Mouse (Mus musculus) midbrain, embryonic 13.5 days (tissue): Measurements from ENCODE around the gene Fgf8. TPM values are rescaled to one million over a fixed set of nuclear protein-coding genes. Genes with fewer than 3 reads are reported as not detected.

Source experiments
- ATAC-seq: fragments of 200-750 bp; cut with Nextera tagmentation; 2 replicates; pipeline ENCODE4 v1.8.0; 2017; ENCODE audit warnings: mild to moderate bottlenecking, moderate TSS enrichment, moderate library complexity
- H3K27ac ChIP-seq: fragments of 300-500 bp; sonication (generic); 2 replicates; pipeline ENCODE4 v1.5.1; 2015; ENCODE audit warnings: inconsistent platforms, mild to moderate bottlenecking, moderate library complexity
- H3K27me3 ChIP-seq: fragments of 300-500 bp; sonication (generic); 2 replicates; pipeline ENCODE4 v1.6.1; 2015; ENCODE audit warnings: mild to moderate bottlenecking, inconsistent platforms
- H3K36me3 ChIP-seq: fragments of 300-500 bp; sonication (generic); 2 replicates; pipeline ENCODE4 v1.6.1; 2015; ENCODE audit warnings: mild to moderate bottlenecking, inconsistent platforms
- H3K4me1 ChIP-seq: fragments of 300-500 bp; sonication (generic); replicated peaks from 2 replicates; pipeline ENCODE4 v1.6.1; 2015; ENCODE audit warnings: inconsistent platforms
- H3K4me2 ChIP-seq: fragments of 300-500 bp; sonication (generic); replicated peaks from 2 replicates; pipeline ENCODE4 v1.6.1; 2015; ENCODE audit warnings: moderate library complexity, mild to moderate bottlenecking, inconsistent platforms
- H3K4me3 ChIP-seq: fragments of 300-500 bp; sonication (generic); replicated peaks from 2 replicates; pipeline ENCODE4 v1.5.1; 2015; ENCODE audit warnings: mild to moderate bottlenecking, inconsistent platforms
- H3K9ac ChIP-seq: fragments of 300-500 bp; sonication (generic); replicated peaks from 2 replicates; pipeline ENCODE4 v1.6.1; 2015; ENCODE audit warnings: mild to moderate bottlenecking, inconsistent platforms
- H3K9me3 ChIP-seq: fragments of 300-500 bp; sonication (generic); 2 replicates; pipeline ENCODE4 v1.6.1; 2016; ENCODE audit warnings: mild to moderate bottlenecking, inconsistent platforms
- WGBS: fragments of 180-500 bp; shearing (Covaris S2); methylation state at CpG from one replicate; pipeline ENCODE4 v1.1.7; 2015; 5-methylcytosine and 5-hydroxymethylcytosine counted together
- polyA plus RNA-seq: library from polyadenylated mRNA; unstranded; fragments of >200 nt; fragmentation: Nextera tagmentation; extraction: Ambion mirVana; gene quantifications from 2 replicates; pipeline ENCODE4 v1.2.1, GENCODE M21; 2015

The Fgf8 gene
- polyA plus RNA-seq, 1 experiment from 2014 or later = 2.8 TPM

DNA sequence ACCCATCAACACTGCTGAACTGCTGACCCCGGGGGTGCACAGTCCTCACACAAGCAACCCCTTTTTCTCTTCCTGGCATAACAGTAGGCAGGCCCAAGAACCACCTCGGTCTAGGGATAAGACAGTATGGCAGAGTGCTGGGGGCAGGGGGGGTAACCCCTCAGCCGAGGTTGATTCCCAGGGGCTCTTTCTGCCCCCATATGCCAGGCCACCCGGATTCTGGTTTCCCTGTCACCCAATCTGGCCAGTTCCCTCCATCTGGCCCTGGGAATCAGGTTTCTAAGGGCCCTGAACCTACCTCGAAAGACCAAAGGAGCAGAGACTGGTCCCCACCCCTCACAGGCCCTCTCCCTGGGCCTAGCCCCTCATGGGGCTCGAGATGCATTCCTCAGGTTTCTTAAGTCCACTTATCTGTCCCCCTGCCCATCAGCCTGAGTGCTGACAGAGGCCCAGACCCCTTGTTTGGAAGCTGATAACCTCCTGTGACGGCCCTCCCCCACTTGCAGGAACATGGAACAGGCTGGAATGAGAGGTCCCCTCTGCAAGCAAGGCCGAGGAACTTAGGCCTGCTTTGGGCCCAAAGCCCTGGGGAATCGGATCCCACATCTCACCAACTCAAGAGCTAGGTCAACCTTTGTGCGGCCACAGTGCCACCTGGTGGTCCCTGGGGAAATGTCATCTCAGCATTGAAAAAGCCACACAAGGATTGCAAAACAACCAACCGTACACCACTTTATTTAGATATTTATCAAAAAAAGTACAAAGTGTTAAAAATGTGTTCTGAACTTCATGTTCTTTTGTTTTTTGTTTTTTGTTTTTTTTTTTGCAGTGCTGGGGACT, 4.5 kb upstream of the Fgf8 start:
- ATAC-seq = no peak
- Histone ChIP-seq H3K4me3 (no peak overlapping the region), H3K27me3 (peaks cover 61% of the 10 kb centered on the region), H3K9me3 (no peaks in the 10 kb centered on the region), H3K9ac (no peak overlapping the region), H3K4me2 (no peak overlapping the region), H3K36me3 (peaks cover 12% of the 10 kb centered on the region), H3K4me1 (peaks cover 40% of the 10 kb centered on the region), H3K27ac (no peak overlapping the region)
- 36% methylated on average over 11 of the region's 11 CpGs for WGBS

DNA sequence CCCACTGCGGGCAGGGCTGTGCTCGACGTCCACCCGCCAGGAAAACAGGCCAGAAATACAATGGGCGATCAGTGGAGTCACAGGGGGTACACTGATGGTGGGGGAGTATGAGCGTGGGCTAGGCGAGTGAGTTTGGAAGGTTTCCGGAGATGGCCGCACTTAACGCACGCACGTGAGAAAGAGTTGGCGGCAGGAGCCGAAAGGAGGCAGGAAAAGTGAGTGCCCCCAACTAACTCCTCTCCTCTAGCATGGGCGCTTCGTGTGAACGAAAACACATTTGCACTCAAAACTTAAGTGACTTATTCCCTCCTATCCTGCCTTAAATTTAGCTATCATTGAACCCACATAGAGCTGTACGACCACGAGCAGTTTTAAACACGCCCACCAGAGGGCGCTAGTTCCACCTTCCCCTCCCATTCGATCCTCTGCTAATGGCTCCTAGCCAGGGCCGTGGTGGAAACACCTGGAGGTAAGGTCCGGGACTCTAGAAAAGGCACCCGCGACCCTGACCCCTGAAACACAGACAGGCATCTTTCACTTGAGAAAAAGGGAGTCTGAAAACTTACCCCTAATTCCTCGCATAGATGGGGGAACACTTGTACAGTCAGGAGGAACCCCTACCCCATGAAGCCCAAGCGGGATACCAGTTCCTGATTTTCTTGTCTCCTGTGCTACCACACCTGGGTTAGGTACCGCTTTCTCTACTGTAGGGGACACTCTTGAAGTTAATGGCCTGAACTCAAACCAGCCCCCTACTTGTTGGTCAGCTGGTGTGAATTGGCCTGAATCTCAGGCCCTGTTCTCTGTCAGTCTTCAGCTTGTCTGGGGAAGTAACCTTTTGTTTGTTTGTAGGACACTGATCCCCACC, 3.7 kb upstream of the Fgf8 start:
- no peak overlapping the region for H3K4me3 ChIP-seq
- no peak for ATAC-seq
- peaks cover 48% of the 10 kb centered on the region for H3K4me1 ChIP-seq
- H3K27ac ChIP-seq = no peak overlapping the region
- WGBS = 9% methylated on average over 29 of the region's 29 CpGs
- no peak overlapping the region for H3K9ac ChIP-seq
- H3K36me3 ChIP-seq = peaks cover 4% of the 10 kb centered on the region; the same call in 1 of the 2 replicates
- H3K9me3 ChIP-seq = no peaks in the 10 kb centered on the region
- H3K4me2 ChIP-seq = no peak overlapping the region
- peaks cover 69% of the 10 kb centered on the region for H3K27me3 ChIP-seq

DNA sequence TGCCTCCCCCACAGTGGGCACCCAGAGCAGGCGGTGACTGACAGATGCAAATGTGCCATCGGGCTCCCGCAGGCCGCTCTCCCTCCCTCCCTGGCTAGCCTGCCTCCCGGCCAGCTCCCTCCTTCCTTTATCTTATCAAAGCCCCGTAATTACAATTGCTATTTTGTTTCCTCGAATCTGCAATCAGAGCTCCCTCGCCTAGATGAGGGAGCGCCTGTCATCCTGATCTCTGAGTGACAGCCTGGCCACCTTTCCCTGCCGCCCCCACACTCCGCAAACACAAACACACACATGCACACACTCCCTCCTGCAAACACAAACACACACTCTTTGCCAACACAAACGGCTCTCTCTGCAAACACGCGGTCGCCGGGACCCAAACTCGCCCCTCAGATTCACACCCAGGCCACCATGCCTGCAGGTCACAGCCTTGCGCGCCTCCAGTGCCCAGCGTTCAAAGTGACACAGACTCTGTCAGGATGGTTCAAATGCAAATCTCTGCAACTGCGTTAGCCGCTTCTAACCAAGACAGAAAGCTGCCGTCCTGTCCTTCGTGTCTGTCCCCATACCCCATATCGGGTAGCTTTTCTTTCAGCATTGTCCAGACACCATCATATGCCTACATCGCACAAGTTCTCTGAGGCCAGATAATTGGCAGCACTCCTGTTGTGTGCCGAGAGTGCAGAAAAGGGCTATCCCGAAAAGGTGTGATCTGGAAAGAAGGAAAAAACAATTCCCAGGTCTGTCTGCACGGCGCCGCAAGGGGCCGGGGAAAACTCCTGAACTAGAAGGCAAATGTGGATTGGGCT, 2.8 kb upstream of the Fgf8 start:
- no peak overlapping the region; the same call in 1 of the 2 replicates for H3K4me2 ChIP-seq
- no peak for ATAC-seq

DNA sequence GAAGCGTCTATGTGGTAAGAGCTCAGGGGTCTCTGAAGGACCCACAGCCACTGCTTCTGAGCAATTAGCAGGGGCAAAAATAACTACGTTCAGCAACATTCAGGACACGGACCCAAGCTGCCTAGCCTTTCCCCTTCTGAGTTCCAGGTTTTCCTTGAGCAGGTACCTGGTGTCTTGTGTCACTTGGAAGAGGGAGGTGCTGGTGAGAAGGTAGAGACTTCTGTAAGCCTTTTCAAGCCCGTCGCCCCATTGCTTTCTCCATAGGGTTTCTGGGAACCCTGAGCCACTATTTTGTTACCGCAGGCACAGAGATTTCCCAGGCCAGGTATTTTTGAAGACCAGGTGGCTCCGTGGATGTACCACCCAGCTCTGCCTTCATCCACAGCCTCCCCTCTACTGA, 904 bp upstream of the Fgf8 start:
- Histone ChIP-seq H3K36me3 (0 out of 2 replicates have a peak, but pooled peaks cover 4% of the 10 kb centered on the region), H3K4me3 (0 out of 2 replicates have a peak overlapping the region, but pooled peaks have one; percentile 40), H3K4me1 (peaks cover 41% of the 10 kb centered on the region), H3K27me3 (peaks cover 95% of the 10 kb centered on the region), H3K4me2 (no peak overlapping the region), H3K9me3 (no peaks in the 10 kb centered on the region), H3K27ac (no peak overlapping the region), H3K9ac (no peak overlapping the region)
- no peak for ATAC-seq
- WGBS = 21% methylated on average over 7 of the region's 7 CpGs

More for the DNA sequence above, 2.8 kb upstream of the Fgf8 start:
- Histone ChIP-seq H3K36me3 (0 out of 2 replicates have a peak, but pooled peaks cover 4% of the 10 kb centered on the region), H3K27ac (no peak overlapping the region), H3K4me3 (no peak overlapping the region), H3K4me1 (peaks cover 51% of the 10 kb centered on the region), H3K27me3 (peaks cover 78% of the 10 kb centered on the region), H3K9ac (no peak overlapping the region), H3K9me3 (no peaks in the 10 kb centered on the region)
- WGBS = 1% methylated on average over 32 of the region's 32 CpGs

DNA sequence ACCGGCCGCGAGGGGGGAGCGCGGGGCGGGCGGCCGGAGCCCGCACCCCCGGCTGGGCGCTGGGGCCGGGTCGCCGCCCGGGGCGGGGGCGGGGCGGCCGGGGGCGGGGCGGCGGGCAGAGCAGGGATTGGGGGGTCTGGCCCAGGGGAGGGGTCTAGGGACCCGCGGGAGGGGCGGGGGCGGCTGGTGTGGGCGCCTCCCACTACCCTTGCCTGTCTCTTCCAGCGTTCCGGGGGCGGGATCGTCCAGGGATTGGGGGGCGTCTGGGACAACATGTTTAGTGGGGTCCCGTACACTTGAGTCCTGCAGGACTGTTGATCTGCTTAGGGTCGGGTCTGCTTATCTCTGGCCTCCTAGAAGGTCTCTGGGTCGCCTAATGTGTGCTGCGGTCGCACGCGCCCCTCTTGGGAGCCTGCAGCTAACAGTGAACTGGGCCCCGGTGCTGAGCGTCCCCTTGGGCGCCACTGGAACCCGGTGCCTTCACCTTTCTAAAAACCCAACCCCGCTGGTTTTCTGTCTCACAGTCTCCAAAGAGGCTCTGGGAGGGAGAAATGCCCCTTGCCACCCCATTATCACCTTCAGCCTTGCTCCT, 365 bp upstream of the Fgf8 start:
- Histone ChIP-seq H3K4me2 (peak overlapping the region; percentile 66), H3K9ac (peak overlapping the region; percentile 62; the same call in 1 of the 2 replicates), H3K36me3 (0 out of 2 replicates have a peak, but pooled peaks cover under 1% of the 10 kb centered on the region), H3K27ac (no peak overlapping the region), H3K4me1 (peaks cover 38% of the 10 kb centered on the region), H3K9me3 (no peaks in the 10 kb centered on the region), H3K27me3 (peaks cover 95% of the 10 kb centered on the region), H3K4me3 (peak overlapping the region; percentile 40)
- 2% methylated on average over 17 of the region's 44 CpGs for WGBS
- no peak for ATAC-seq

DNA sequence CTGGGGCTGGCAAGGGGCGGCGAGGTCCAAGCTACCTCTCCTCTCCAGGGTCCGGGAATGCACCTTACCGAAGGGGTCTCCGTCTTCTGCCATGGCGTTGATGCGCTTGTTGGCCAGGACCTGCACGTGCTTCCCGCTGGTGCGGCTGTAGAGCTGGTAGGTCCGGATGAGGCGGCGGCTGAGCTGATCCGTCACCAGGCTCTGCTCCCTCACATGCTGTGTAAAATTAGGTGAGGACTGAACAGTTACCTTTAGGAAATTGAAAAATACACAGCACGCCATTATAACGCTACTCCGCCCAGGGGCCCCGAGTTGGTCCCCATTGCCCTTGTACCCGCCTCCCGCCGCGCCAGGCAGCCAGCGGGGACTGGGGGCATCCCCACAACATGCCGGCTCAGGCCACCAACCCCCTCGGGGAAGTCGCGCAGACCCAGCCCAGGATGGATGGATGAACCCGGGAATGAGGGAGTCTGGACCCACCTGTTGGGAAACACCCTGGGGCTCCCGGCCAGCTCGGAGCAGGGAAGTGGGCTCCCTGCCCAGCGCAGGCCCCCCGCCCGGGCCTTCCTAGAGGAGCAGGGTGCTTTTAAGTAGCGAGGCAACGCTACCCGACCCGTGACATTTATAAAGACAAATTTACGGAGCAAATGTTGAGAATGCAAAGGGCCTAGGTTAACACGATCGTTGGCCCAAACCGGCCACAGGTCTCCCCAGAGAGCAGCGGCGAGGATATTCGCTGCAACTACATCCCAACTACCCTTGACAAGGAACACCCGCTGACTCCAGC, 1.1 kb downstream of the Fgf8 start:
- Histone ChIP-seq H3K36me3 (no peaks in the 10 kb centered on the region), H3K27ac (no peak overlapping the region), H3K4me3 (peak overlapping the region; percentile 40), H3K4me2 (peak overlapping the region; percentile 66), H3K27me3 (peaks cover 100% of the 10 kb centered on the region), H3K9ac (peak overlapping the region; percentile 62; the same call in 1 of the 2 replicates), H3K9me3 (no peaks in the 10 kb centered on the region), H3K4me1 (peaks cover 47% of the 10 kb centered on the region)
- WGBS = under 1% methylated on average over 45 of the region's 45 CpGs
- ATAC-seq = no peak

DNA sequence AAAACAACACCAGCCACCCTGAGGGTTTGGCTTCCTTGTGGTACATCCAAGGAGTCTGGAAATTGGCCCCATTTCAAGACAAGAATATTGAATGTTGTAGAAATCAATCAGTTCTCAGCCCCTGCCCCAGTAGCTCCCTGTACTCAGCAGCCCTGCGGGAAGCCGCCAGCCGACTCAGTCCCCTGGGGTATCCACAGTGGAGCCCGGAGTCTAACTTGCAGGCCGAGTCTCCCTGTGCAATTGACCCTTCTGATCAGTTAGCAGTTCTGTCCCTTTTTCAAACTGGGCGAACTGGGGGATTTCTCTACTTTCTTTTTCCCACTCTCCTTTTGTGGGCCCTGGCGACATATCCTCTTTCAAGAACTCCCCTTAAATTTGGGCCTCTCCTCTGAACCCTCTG, 1.9 kb downstream of the Fgf8 start:
- Histone ChIP-seq H3K27ac (no peak overlapping the region), H3K36me3 (no peaks in the 10 kb centered on the region), H3K27me3 (peaks cover 100% of the 10 kb centered on the region), H3K4me2 (no peak overlapping the region), H3K9me3 (no peaks in the 10 kb centered on the region), H3K4me1 (peaks cover 50% of the 10 kb centered on the region), H3K4me3 (no peak overlapping the region), H3K9ac (no peak overlapping the region)
- WGBS = 2% methylated on average over 7 of the region's 7 CpGs
- no peak for ATAC-seq

GRCm38 (mm10) chr19:45740233-45740632, 2.5 kb downstream of the Fgf8 start:
- Histone ChIP-seq H3K27ac (no peak overlapping the region), H3K4me1 (peaks cover 47% of the 10 kb centered on the region), H3K4me2 (no peak overlapping the region), H3K4me3 (no peak overlapping the region), H3K27me3 (peaks cover 100% of the 10 kb centered on the region), H3K9ac (no peak overlapping the region), H3K9me3 (no peaks in the 10 kb centered on the region), H3K36me3 (no peaks in the 10 kb centered on the region)
- 3% methylated on average over 13 of the region's 13 CpGs for WGBS
- no peak for ATAC-seq

GRCm38 (mm10) chr19:45738521-45738920, 4.2 kb downstream of the Fgf8 start:
- WGBS = 55% methylated on average over 5 of the region's 5 CpGs
- Histone ChIP-seq H3K27me3 (peaks cover 100% of the 10 kb centered on the region), H3K4me1 (peaks cover 49% of the 10 kb centered on the region), H3K9ac (no peak overlapping the region), H3K36me3 (no peaks in the 10 kb centered on the region), H3K4me3 (no peak overlapping the region), H3K27ac (no peak overlapping the region), H3K9me3 (no peaks in the 10 kb centered on the region), H3K4me2 (no peak overlapping the region)
- ATAC-seq = no peak

GRCm38 (mm10) chr19:45737846-45738484, 4.8 kb downstream of the Fgf8 start:
- Histone ChIP-seq H3K27me3 (peaks cover 100% of the 10 kb centered on the region), H3K4me1 (peaks cover 45% of the 10 kb centered on the region), H3K4me3 (no peak overlapping the region), H3K9me3 (no peaks in the 10 kb centered on the region), H3K9ac (no peak overlapping the region), H3K36me3 (no peaks in the 10 kb centered on the region), H3K4me2 (no peak overlapping the region; the same call in 1 of the 2 replicates), H3K27ac (no peak overlapping the region)
- 53% methylated on average over 10 of the region's 10 CpGs for WGBS
- no peak for ATAC-seq
